Mouse (Mus musculus): ENCODE measurements around the gene Trappc1. TPM values are rescaled to one million over a fixed set of nuclear protein-coding genes. Genes with fewer than 3 reads are reported as not detected.

The Trappc1 gene
- polyA plus RNA-seq, 1 experiment = 114 TPM

GRCm38 (mm10) chr11:69362479-69362878 is 38.7 kb downstream of the Trappc1 start:
- peaks cover 10% of the 10 kb centered on the region for H3K79me3 ChIP-seq (ENCODE audit: low read depth)
- H3K4me3 ChIP-seq (ENCODE audit: insufficient read depth, poor library complexity, severe bottlenecking) = no peak overlapping the region
- H3K79me2 ChIP-seq (ENCODE audit: control insufficient read depth, insufficient read depth) = peaks cover 27% of the 10 kb centered on the region
- peaks cover 63% of the 10 kb centered on the region for H3K36me3 ChIP-seq (ENCODE audit: control insufficient read depth, insufficient read depth)
- no peak overlapping the region for H3ac ChIP-seq (ENCODE audit: control insufficient read depth, insufficient read length, low read depth)
- H3K27me3 ChIP-seq (ENCODE audit: control insufficient read depth, insufficient read depth, insufficient read length) = no peaks in the 10 kb centered on the region
- no peak for TF ChIP-seq MYOD1 (IDR thresholded peaks at IDR 0.05; ENCODE audit: control insufficient read depth, insufficient read length, low read depth)
- no peak for TF ChIP-seq CTCF (IDR thresholded peaks at IDR 0.05; ENCODE audit: control insufficient read depth, insufficient read depth, insufficient read length)
- TF ChIP-seq MAX (IDR thresholded peaks at IDR 0.05) = no peak
- TF ChIP-seq MYOG (IDR thresholded peaks at IDR 0.05; ENCODE audit: control insufficient read depth, extremely low read depth, insufficient read length) = no peak
- no peak for TF ChIP-seq FOSL1 (IDR thresholded peaks at IDR 0.05; ENCODE audit: insufficient read depth, low read length, poor library complexity, severe bottlenecking)
- no peak for TF ChIP-seq CEBPB (IDR thresholded peaks at IDR 0.05; ENCODE audit: low read depth)
- no peak for TF ChIP-seq USF1 (IDR thresholded peaks at IDR 0.05; ENCODE audit: low read depth)

GRCm38 (mm10) chr11:69364376-69364775 is 40.6 kb downstream of the Trappc1 start:
- H3K79me3 ChIP-seq (ENCODE audit: low read depth) = peaks cover 11% of the 10 kb centered on the region
- H3K79me2 ChIP-seq (ENCODE audit: control insufficient read depth, insufficient read depth) = peaks cover 39% of the 10 kb centered on the region
- H3K4me3 ChIP-seq (ENCODE audit: insufficient read depth, poor library complexity, severe bottlenecking) = no peak overlapping the region
- TF ChIP-seq CEBPB (IDR thresholded peaks at IDR 0.05; ENCODE audit: low read depth) = no peak
- TF ChIP-seq USF1 (IDR thresholded peaks at IDR 0.05; ENCODE audit: low read depth) = no peak
- no peak for TF ChIP-seq CTCF (IDR thresholded peaks at IDR 0.05; ENCODE audit: control insufficient read depth, insufficient read depth, insufficient read length)
- no peak for TF ChIP-seq MAX (IDR thresholded peaks at IDR 0.05)
- TF ChIP-seq MYOG (IDR thresholded peaks at IDR 0.05; ENCODE audit: control insufficient read depth, extremely low read depth, insufficient read length) = no peak
- TF ChIP-seq FOSL1 (IDR thresholded peaks at IDR 0.05; ENCODE audit: insufficient read depth, low read length, poor library complexity, severe bottlenecking) = no peak
- TF ChIP-seq MYOD1 (IDR thresholded peaks at IDR 0.05; ENCODE audit: control insufficient read depth, insufficient read length, low read depth) = no peak
- peaks cover 44% of the 10 kb centered on the region for H3K36me3 ChIP-seq (ENCODE audit: control insufficient read depth, insufficient read depth)
- no peaks in the 10 kb centered on the region for H3K27me3 ChIP-seq (ENCODE audit: control insufficient read depth, insufficient read depth, insufficient read length)
- no peak overlapping the region for H3ac ChIP-seq (ENCODE audit: control insufficient read depth, insufficient read length, low read depth)

- peaks cover 39% of the 10 kb centered on the region for H3K79me2 ChIP-seq (ENCODE audit: control insufficient read depth, insufficient read depth)
- TF ChIP-seq FOSL1 (IDR thresholded peaks at IDR 0.05; ENCODE audit: insufficient read depth, low read length, poor library complexity, severe bottlenecking) (no peak), MAX (IDR thresholded peaks at IDR 0.05) (peak; percentile 33)
- no peak overlapping the region for H3K4me3 ChIP-seq (ENCODE audit: insufficient read depth, poor library complexity, severe bottlenecking)
- H3K27me3 ChIP-seq (ENCODE audit: control insufficient read depth, insufficient read depth, insufficient read length) = no peaks in the 10 kb centered on the region
- H3K79me3 ChIP-seq (ENCODE audit: low read depth) = peaks cover 11% of the 10 kb centered on the region
- no peak overlapping the region for H3ac ChIP-seq (ENCODE audit: control insufficient read depth, insufficient read length, low read depth)
- H3K36me3 ChIP-seq (ENCODE audit: control insufficient read depth, insufficient read depth) = peaks cover 39% of the 10 kb centered on the region
These were observed 41.1 kb downstream of the Trappc1 start for GRCm38 (mm10) chr11:69364910-69365309.

GRCm38 (mm10) chr11:69365722-69366121 is 41.9 kb downstream of the Trappc1 start:
- peaks cover 39% of the 10 kb centered on the region for H3K79me2 ChIP-seq (ENCODE audit: control insufficient read depth, insufficient read depth)
- H3K79me3 ChIP-seq (ENCODE audit: low read depth) = peaks cover 11% of the 10 kb centered on the region
- peaks cover 32% of the 10 kb centered on the region for H3K36me3 ChIP-seq (ENCODE audit: control insufficient read depth, insufficient read depth)
- H3K4me3 ChIP-seq (ENCODE audit: insufficient read depth, poor library complexity, severe bottlenecking) = no peak overlapping the region
- TF ChIP-seq MYOG (IDR thresholded peaks at IDR 0.05; ENCODE audit: control insufficient read depth, extremely low read depth, insufficient read length) = no peak
- no peak for TF ChIP-seq FOSL1 (IDR thresholded peaks at IDR 0.05; ENCODE audit: insufficient read depth, low read length, poor library complexity, severe bottlenecking)
- no peak for TF ChIP-seq CEBPB (IDR thresholded peaks at IDR 0.05; ENCODE audit: low read depth)
- TF ChIP-seq CTCF (IDR thresholded peaks at IDR 0.05; ENCODE audit: control insufficient read depth, insufficient read depth, insufficient read length) = no peak
- TF ChIP-seq USF1 (IDR thresholded peaks at IDR 0.05; ENCODE audit: low read depth) = no peak
- no peak for TF ChIP-seq MYOD1 (IDR thresholded peaks at IDR 0.05; ENCODE audit: control insufficient read depth, insufficient read length, low read depth)
- no peak for TF ChIP-seq MAX (IDR thresholded peaks at IDR 0.05)
- peak overlapping the region; percentile 63 for H3ac ChIP-seq (ENCODE audit: control insufficient read depth, insufficient read length, low read depth)
- H3K27me3 ChIP-seq (ENCODE audit: control insufficient read depth, insufficient read depth, insufficient read length) = no peaks in the 10 kb centered on the region

GRCm38 (mm10) chr11:69366157-69366854 is 42.5 kb downstream of the Trappc1 start:
- Histone ChIP-seq H3ac (ENCODE audit: control insufficient read depth, insufficient read length, low read depth) (peak overlapping the region; percentile 63), H3K79me3 (ENCODE audit: low read depth) (peaks cover 11% of the 10 kb centered on the region), H3K27me3 (ENCODE audit: control insufficient read depth, insufficient read depth, insufficient read length) (no peaks in the 10 kb centered on the region), H3K4me3 (ENCODE audit: insufficient read depth, poor library complexity, severe bottlenecking) (peak overlapping the region; percentile 64), H3K79me2 (ENCODE audit: control insufficient read depth, insufficient read depth) (peaks cover 39% of the 10 kb centered on the region), H3K36me3 (ENCODE audit: control insufficient read depth, insufficient read depth) (peaks cover 26% of the 10 kb centered on the region)
- TF ChIP-seq CEBPB (IDR thresholded peaks at IDR 0.05; ENCODE audit: low read depth) (no peak), MYOD1 (IDR thresholded peaks at IDR 0.05; ENCODE audit: control insufficient read depth, insufficient read length, low read depth) (no peak), USF1 (IDR thresholded peaks at IDR 0.05; ENCODE audit: low read depth) (no peak), FOSL1 (IDR thresholded peaks at IDR 0.05; ENCODE audit: insufficient read depth, low read length, poor library complexity, severe bottlenecking) (no peak), MYOG (IDR thresholded peaks at IDR 0.05; ENCODE audit: control insufficient read depth, extremely low read depth, insufficient read length) (no peak), CTCF (IDR thresholded peaks at IDR 0.05; ENCODE audit: control insufficient read depth, insufficient read depth, insufficient read length) (no peak), MAX (IDR thresholded peaks at IDR 0.05) (no peak)

All from C2C12 (cell line).